8 mouse cellular contexts compared by ENCODE assay signal in genomic region chr8:124652546-124652945, GRCm38 (mm10). TPM values are rescaled to one million over a fixed set of nuclear protein-coding genes. Genes with fewer than 3 reads are reported as not detected.
A peak's percentile ranks its signal among the peaks of the same experiment; 100 is the strongest.
DNase-seq lines count a peak whose midpoint lies in the region; ATAC-seq and TF ChIP-seq lines count a peak whose summit lies in the region.

No protein-coding gene starts in this region.

- H3K36me3 ChIP-seq in lung, embryonic 14.5 days (ENCODE audit: insufficient read depth) = peaks cover 32% of the 10 kb centered on the region
- no peaks in the 10 kb centered on the region for H3K36me3 ChIP-seq in embryonic facial prominence, embryonic 11.5 days (replicated peaks; ENCODE audit: control insufficient read depth, insufficient read depth, low read depth, low read length)
- peaks cover 6% of the 10 kb centered on the region; the same call in 1 of the 2 replicates for H3K36me3 ChIP-seq in intestine, postnatal 0 days (ENCODE audit: control insufficient read depth, insufficient read depth)
- H3K36me3 ChIP-seq in neural tube, embryonic 14.5 days (ENCODE audit: control insufficient read depth, insufficient read depth, low read length) = no peaks in the 10 kb centered on the region
- peaks cover 18% of the 10 kb centered on the region for H3K36me3 ChIP-seq in midbrain, embryonic 14.5 days (ENCODE audit: control insufficient read depth, insufficient read depth, low read length)

- peaks cover 29% of the 10 kb centered on the region for H3K4me1 ChIP-seq in lung, embryonic 14.5 days (ENCODE audit: insufficient read depth)
- H3K4me1 ChIP-seq in embryonic facial prominence, embryonic 11.5 days (ENCODE audit: control insufficient read depth, insufficient read depth, low read length) = peaks cover 2% of the 10 kb centered on the region; the same call in 1 of the 2 replicates
- H3K4me1 ChIP-seq in intestine, postnatal 0 days (replicated peaks; ENCODE audit: control insufficient read depth, insufficient read depth, low read length) = peaks cover 19% of the 10 kb centered on the region
- 0 out of 2 replicates have a peak, but pooled peaks cover 14% of the 10 kb centered on the region for H3K4me1 ChIP-seq in neural tube, embryonic 14.5 days (ENCODE audit: control insufficient read depth, insufficient read depth, low read length)
- H3K4me1 ChIP-seq in midbrain, embryonic 14.5 days (ENCODE audit: control insufficient read depth, insufficient read depth, low read length) = peaks cover 4% of the 10 kb centered on the region; the same call in 1 of the 2 replicates

- no peaks in the 10 kb centered on the region for H3K9me3 ChIP-seq in lung, embryonic 14.5 days (ENCODE audit: low read depth, low read length)
- no peaks in the 10 kb centered on the region for H3K9me3 ChIP-seq in embryonic facial prominence, embryonic 11.5 days (replicated peaks; ENCODE audit: control insufficient read depth, low read length)
- H3K9me3 ChIP-seq in intestine, postnatal 0 days (ENCODE audit: control insufficient read depth) = no peaks in the 10 kb centered on the region
- no peaks in the 10 kb centered on the region for H3K9me3 ChIP-seq in neural tube, embryonic 14.5 days (ENCODE audit: control insufficient read depth, low read length)
- no peaks in the 10 kb centered on the region for H3K9me3 ChIP-seq in midbrain, embryonic 14.5 days (ENCODE audit: control insufficient read depth, low read length)

- DNase-seq in lung, embryonic 14.5 days = peak; percentile 91
- DNase-seq in lung, postnatal 36 days = no peak
- DNase-seq in embryonic facial prominence, embryonic 11.5 days (ENCODE audit: low spot score) = peak; percentile 31
- DNase-seq in midbrain, embryonic 14.5 days = no peak
- DNase-seq in ovary, postnatal 36 days (ENCODE audit: low spot score) = no peak

- H3K4me2 ChIP-seq in lung, embryonic 14.5 days = peak overlapping the region; percentile 32
- H3K4me2 ChIP-seq in embryonic facial prominence, embryonic 11.5 days (ENCODE audit: low read depth, low read length) = no peak overlapping the region
- H3K4me2 ChIP-seq in intestine, postnatal 0 days (replicated peaks; ENCODE audit: low read depth) = no peak overlapping the region; the same call in 1 of the 2 replicates
- no peak overlapping the region for H3K4me2 ChIP-seq in neural tube, embryonic 14.5 days (ENCODE audit: low read depth, low read length)
- no peak overlapping the region for H3K4me2 ChIP-seq in midbrain, embryonic 14.5 days (ENCODE audit: low read length)

- H3K4me3 ChIP-seq in lung, embryonic 14.5 days (ENCODE audit: low read depth, low read length) = no peak overlapping the region
- H3K4me3 ChIP-seq in embryonic facial prominence, embryonic 11.5 days (ENCODE audit: low read depth, low read length) = no peak overlapping the region
- H3K4me3 ChIP-seq in intestine, postnatal 0 days (ENCODE audit: low read depth, low read length) = no peak overlapping the region
- H3K4me3 ChIP-seq in neural tube, embryonic 14.5 days (ENCODE audit: low read depth, low read length) = no peak overlapping the region
- H3K4me3 ChIP-seq in midbrain, embryonic 14.5 days (replicated peaks; ENCODE audit: low read depth, low read length) = no peak overlapping the region

- peak overlapping the region; percentile 94 for H3K27ac ChIP-seq in lung, embryonic 14.5 days (ENCODE audit: low read depth)
- no peak overlapping the region for H3K27ac ChIP-seq in embryonic facial prominence, embryonic 11.5 days (replicated peaks; ENCODE audit: low read depth, low read length)
- peak overlapping the region; percentile 50 for H3K27ac ChIP-seq in intestine, postnatal 0 days (ENCODE audit: low read depth, low read length)
- peak overlapping the region; percentile 34; the same call in 1 of the 2 replicates for H3K27ac ChIP-seq in neural tube, embryonic 14.5 days (ENCODE audit: low read depth, low read length)
- H3K27ac ChIP-seq in midbrain, embryonic 14.5 days (replicated peaks; ENCODE audit: low read depth, low read length) = no peak overlapping the region

- ATAC-seq in lung, embryonic 14.5 days (ENCODE audit: insufficient read depth) = peak; percentile 89
- ATAC-seq in embryonic facial prominence, embryonic 11.5 days (replicated peaks; ENCODE audit: insufficient number of reproducible peaks, low FRiP score, low TSS enrichment, low read depth) = no peak
- no peak for ATAC-seq in intestine, postnatal 0 days
- ATAC-seq in neural tube, embryonic 14.5 days (ENCODE audit: low read depth) = peak; percentile 38; the same call in 1 of the 2 replicates
- no peak for ATAC-seq in midbrain, embryonic 14.5 days (ENCODE audit: low FRiP score, low TSS enrichment)
- no peak for ATAC-seq in megakaryocyte progenitor cell, adult 5-6 weeks (replicated peaks; ENCODE audit: poor library complexity)

- TF ChIP-seq CTCF in lung, embryonic 14.5 days (IDR thresholded peaks at IDR 0.05; ENCODE audit: low read depth) = no peak
- no peak for TF ChIP-seq CTCF in intestine, postnatal 0 days (IDR thresholded peaks at IDR 0.05; ENCODE audit: low read depth)

- 12% methylated on average over 4 of the region's 4 CpGs for whole genome bisulfite sequencing in lung, embryonic 14.5 days
- WGBS in embryonic facial prominence, embryonic 11.5 days = 27% methylated on average over 4 of the region's 4 CpGs
- WGBS in intestine, postnatal 0 days = 21% methylated on average over 4 of the region's 4 CpGs
- 40% methylated on average over 4 of the region's 4 CpGs for WGBS in neural tube, embryonic 14.5 days
- 44% methylated on average over 4 of the region's 4 CpGs for WGBS in midbrain, embryonic 14.5 days

- H3K27me3 ChIP-seq in lung, embryonic 14.5 days (ENCODE audit: insufficient read depth, low read length) = no peaks in the 10 kb centered on the region
- no peaks in the 10 kb centered on the region for H3K27me3 ChIP-seq in embryonic facial prominence, embryonic 11.5 days (ENCODE audit: control insufficient read depth, insufficient read depth, low read length)
- no peaks in the 10 kb centered on the region for H3K27me3 ChIP-seq in intestine, postnatal 0 days (replicated peaks; ENCODE audit: control insufficient read depth, insufficient read depth, low read length)
- H3K27me3 ChIP-seq in neural tube, embryonic 14.5 days (ENCODE audit: control insufficient read depth, insufficient read depth, low read length) = no peaks in the 10 kb centered on the region
- no peaks in the 10 kb centered on the region for H3K27me3 ChIP-seq in midbrain, embryonic 14.5 days (ENCODE audit: control insufficient read depth, insufficient read depth, low read length)

- no peak overlapping the region for H3K9ac ChIP-seq in lung, embryonic 14.5 days
- no peak overlapping the region for H3K9ac ChIP-seq in embryonic facial prominence, embryonic 11.5 days (replicated peaks; ENCODE audit: low read length)
- no peak overlapping the region for H3K9ac ChIP-seq in intestine, postnatal 0 days (ENCODE audit: low read depth, low read length)
- H3K9ac ChIP-seq in neural tube, embryonic 14.5 days (replicated peaks; ENCODE audit: low read depth, low read length) = no peak overlapping the region
- H3K9ac ChIP-seq in midbrain, embryonic 14.5 days (replicated peaks; ENCODE audit: low read length) = no peak overlapping the region

RNA-seq across cellular contexts. Expression of gene 2310022B05Rik, which starts 10.6 kb away (rescaled TPM):
- 45.6 and 46.0 TPM in 2 replicates for polyA plus RNA-seq in lung, embryonic 14.5 days (2014; fragmentation: Nextera tagmentation; extraction: Ambion mirVana)
- 27.0 and 27.7 TPM in 2 replicates for polyA plus RNA-seq in embryonic facial prominence, embryonic 11.5 days (2014; fragmentation: Nextera tagmentation; extraction: Ambion mirVana)
- polyA plus RNA-seq in intestine, postnatal 0 days (2015; fragmentation: Nextera tagmentation; extraction: Ambion mirVana) = 22.1 and 22.6 TPM in 2 replicates
- 21.9 and 25.2 TPM in 2 replicates for polyA plus RNA-seq in neural tube, embryonic 14.5 days (2014; fragmentation: Nextera tagmentation; extraction: Ambion mirVana)
- polyA plus RNA-seq in midbrain, embryonic 14.5 days (2014; fragmentation: Nextera tagmentation; extraction: Ambion mirVana) = 29.0 and 31.7 TPM in 2 replicates
- 6.3 and 7.0 TPM in 2 replicates for total RNA-seq in megakaryocyte progenitor cell, adult 5-6 weeks (2015)
- total RNA-seq in megakaryocyte progenitor cell, adult 5-6 weeks (2017) = 3.0 and 3.1 TPM in 2 replicates

Comparison
In these comparisons a context has a peak if more than half of its experiments do, and no peak if none do; other contexts are left out.
1. DNase-seq: peak in lung, embryonic 14.5 days (single experiment) and embryonic facial prominence, embryonic 11.5 days (single experiment); none in lung, postnatal 36 days (single experiment), midbrain, embryonic 14.5 days (single experiment) and ovary, postnatal 36 days (single experiment).
2. ATAC-seq: peak in lung, embryonic 14.5 days (single experiment) and neural tube, embryonic 14.5 days (single experiment); none in embryonic facial prominence, embryonic 11.5 days (single experiment), intestine, postnatal 0 days (single experiment), midbrain, embryonic 14.5 days (single experiment) and megakaryocyte progenitor cell, adult 5-6 weeks (single experiment).
3. H3K27ac ChIP-seq: peak in lung, embryonic 14.5 days (single experiment), intestine, postnatal 0 days (single experiment) and neural tube, embryonic 14.5 days (single experiment); none in embryonic facial prominence, embryonic 11.5 days (single experiment) and midbrain, embryonic 14.5 days (single experiment).